Mouse (Mus musculus): ENCODE results near the gene Chaf1b. TPM values are rescaled to one million over a fixed set of nuclear protein-coding genes. Genes with fewer than 3 reads are reported as not detected.

The Chaf1b gene
- polyA plus RNA-seq, 1 experiment: 3.3 TPM

DNA sequence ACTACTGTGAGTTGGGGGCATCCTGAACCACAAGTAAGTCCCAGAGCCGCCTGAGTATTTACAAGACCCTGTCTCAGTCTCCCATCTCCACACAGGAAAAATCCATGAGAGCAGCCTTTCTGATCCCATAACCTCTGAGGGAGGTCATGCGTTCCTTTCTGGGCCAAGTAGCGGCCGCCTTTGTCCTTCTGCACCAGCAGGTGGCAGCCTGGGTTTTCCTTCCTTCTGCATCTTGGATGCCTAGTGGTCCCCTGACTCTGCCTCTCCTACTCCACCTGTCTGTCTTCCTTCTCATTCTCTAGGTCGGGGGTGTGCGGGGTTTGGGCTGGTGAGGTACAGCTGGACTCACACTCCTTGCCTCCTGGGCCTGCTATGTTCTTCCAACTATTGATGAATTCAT, 19.3 kb downstream of the Chaf1b start:
- peaks cover 3% of the 10 kb centered on the region; the same call in 1 of the 2 replicates for H3K4me1 ChIP-seq (ENCODE audit: control insufficient read depth, insufficient read depth, insufficient read length, low read length)
- TF ChIP-seq POLR2A (IDR thresholded peaks at IDR 0.05; ENCODE audit: low read depth, low read length) (no peak), CTCF (IDR thresholded peaks at IDR 0.05; ENCODE audit: extremely low read depth, insufficient read length, insufficient replicate concordance, low read depth, low read length) (peak; percentile 36; the same call in 1 of the 2 replicates)
- no peaks in the 10 kb centered on the region for H3K27me3 ChIP-seq (ENCODE audit: control insufficient read depth, insufficient read depth, low read length)
- 85% methylated on average over 6 of the region's 6 CpGs for WGBS
- peaks cover 4% of the 10 kb centered on the region for H3K36me3 ChIP-seq (ENCODE audit: control insufficient read depth, insufficient read depth, low read length)
- H3K4me3 ChIP-seq (ENCODE audit: low read depth, low read length): no peak overlapping the region
- H3K27ac ChIP-seq (ENCODE audit: insufficient read depth, low read depth, low read length): no peak overlapping the region

DNA sequence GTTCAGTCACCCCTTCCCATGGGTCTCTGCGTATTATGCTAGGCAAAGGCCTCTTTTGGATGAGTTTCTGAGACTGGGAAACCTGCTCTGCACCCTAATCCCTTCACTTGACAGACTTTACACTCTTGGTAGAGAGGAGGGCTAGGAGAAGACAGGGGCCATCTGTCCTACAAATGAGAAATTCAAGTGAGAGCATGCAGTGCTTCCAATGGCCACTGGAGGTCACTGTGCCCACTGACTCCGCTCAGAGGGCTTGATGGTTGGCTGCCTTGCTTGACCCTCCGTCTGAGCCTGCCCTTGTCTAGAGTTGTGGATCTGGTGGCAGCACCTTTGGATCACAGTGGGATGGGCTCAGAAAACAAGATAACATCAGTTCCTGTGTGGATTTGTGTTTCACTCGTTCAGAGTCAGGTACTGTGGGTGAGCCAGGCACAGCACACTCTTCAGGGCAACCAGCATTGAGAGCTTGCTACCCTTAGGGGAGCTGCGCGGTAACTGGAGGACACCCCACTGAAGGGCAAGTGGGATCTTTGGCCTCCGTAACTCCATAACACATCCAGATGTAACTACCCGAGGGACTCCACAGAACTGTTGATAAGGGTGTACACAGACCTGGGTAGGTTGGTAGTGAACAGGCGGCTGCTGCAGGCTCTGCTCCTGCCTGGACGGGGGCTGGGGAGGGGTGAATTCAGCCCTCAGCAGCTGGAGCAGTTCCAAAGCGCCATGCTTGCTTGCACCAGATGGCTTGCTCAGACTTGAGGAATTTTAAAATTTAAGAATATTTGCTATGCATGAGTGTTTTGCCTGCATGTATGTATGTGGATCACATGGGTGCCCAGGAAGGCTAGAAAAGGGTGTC, 22.7 kb downstream of the Chaf1b start:
- peaks cover 10% of the 10 kb centered on the region; the same call in 1 of the 2 replicates for H3K4me1 ChIP-seq (ENCODE audit: control insufficient read depth, insufficient read depth, insufficient read length, low read length)
- no peak overlapping the region for H3K27ac ChIP-seq (ENCODE audit: insufficient read depth, low read depth, low read length)
- H3K36me3 ChIP-seq (ENCODE audit: control insufficient read depth, insufficient read depth, low read length): peaks cover 4% of the 10 kb centered on the region; the same call in 1 of the 2 replicates
- no peaks in the 10 kb centered on the region for H3K27me3 ChIP-seq (ENCODE audit: control insufficient read depth, insufficient read depth, low read length)
- 63% methylated on average over 11 of the region's 11 CpGs for WGBS
- H3K4me3 ChIP-seq (ENCODE audit: low read depth, low read length): no peak overlapping the region
- TF ChIP-seq CTCF (IDR thresholded peaks at IDR 0.05; ENCODE audit: extremely low read depth, insufficient read length, insufficient replicate concordance, low read depth, low read length) (peak; percentile 84), POLR2A (IDR thresholded peaks at IDR 0.05; ENCODE audit: low read depth, low read length) (no peak)

DNA sequence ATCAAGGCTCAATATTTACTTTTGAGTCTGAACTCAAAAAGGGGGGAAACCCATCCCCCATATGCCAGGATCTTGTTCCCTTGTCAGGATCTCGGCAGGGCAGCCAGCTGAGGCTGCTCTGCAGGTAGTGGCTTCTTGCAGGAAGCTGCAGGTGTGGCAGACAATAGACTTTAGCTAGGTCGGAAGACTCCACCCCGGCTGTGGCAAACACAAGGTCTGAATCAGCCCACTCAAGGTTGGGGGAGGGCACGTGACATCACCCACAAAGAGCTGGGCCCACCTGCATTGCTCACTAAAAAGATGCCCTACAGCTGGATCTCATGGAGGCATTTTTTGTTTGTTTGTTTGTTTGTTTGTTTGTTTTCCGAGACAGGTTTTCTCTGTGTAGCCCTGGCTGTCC, 24.1 kb downstream of the Chaf1b start:
- no peak overlapping the region for H3K27ac ChIP-seq (ENCODE audit: insufficient read depth, low read depth, low read length)
- H3K36me3 ChIP-seq (ENCODE audit: control insufficient read depth, insufficient read depth, low read length): no peaks in the 10 kb centered on the region
- peaks cover 16% of the 10 kb centered on the region; the same call in 1 of the 2 replicates for H3K4me1 ChIP-seq (ENCODE audit: control insufficient read depth, insufficient read depth, insufficient read length, low read length)
- H3K27me3 ChIP-seq (ENCODE audit: control insufficient read depth, insufficient read depth, low read length): no peaks in the 10 kb centered on the region
- WGBS: 53% methylated on average over 5 of the region's 5 CpGs
- no peak for TF ChIP-seq CTCF (IDR thresholded peaks at IDR 0.05; ENCODE audit: extremely low read depth, insufficient read length, insufficient replicate concordance, low read depth, low read length)
- no peak for TF ChIP-seq POLR2A (IDR thresholded peaks at IDR 0.05; ENCODE audit: low read depth, low read length)
- H3K4me3 ChIP-seq (ENCODE audit: low read depth, low read length): no peak overlapping the region

DNA sequence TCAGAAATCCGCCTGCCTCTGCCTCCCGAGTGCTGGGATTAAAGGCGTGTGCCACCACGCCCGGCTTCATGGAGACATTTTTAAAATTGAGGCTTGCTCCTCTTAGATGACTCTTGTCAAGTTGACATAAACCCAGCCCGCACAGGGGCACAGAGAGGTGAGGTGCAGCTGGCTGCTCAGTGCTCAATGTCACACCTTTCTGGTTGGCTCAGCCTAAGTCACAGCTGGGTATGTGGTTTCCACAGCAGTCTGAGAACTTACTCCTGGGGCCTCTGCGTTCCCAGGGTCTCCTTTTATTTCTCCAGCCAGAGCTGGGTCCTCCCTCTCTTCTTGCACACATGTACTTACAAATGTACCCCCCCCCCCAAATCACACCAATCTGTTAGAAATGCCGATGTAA, 24.5 kb downstream of the Chaf1b start:
- WGBS: 82% methylated on average over 8 of the region's 8 CpGs
- no peaks in the 10 kb centered on the region for H3K27me3 ChIP-seq (ENCODE audit: control insufficient read depth, insufficient read depth, low read length)

DNA sequence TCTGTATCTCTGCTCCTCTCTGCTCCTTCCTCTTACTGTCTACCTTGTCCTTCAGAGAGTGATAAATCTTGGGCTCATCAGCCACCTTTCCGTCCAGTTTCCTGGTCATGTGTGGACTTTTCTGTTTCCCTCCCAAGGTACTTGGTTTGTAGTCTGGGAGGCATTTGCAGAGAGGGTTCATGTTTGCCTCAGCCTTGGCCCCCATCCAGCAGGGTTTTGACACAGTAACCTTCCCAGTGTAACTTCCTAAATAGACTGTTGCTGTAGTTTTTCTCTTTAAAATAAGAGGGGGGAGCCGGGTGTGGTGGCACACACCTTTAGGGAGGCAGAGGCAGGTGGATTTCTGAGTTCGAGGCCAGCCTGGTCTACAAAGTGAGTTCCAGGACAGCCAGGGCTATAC, 26.2 kb downstream of the Chaf1b start:
- whole genome bisulfite sequencing: 74% methylated on average over 3 of the region's 3 CpGs
- Histone ChIP-seq H3K27ac (ENCODE audit: insufficient read depth, low read depth, low read length) (no peak overlapping the region), H3K4me1 (ENCODE audit: control insufficient read depth, insufficient read depth, insufficient read length, low read length) (peaks cover 20% of the 10 kb centered on the region; the same call in 1 of the 2 replicates), H3K27me3 (ENCODE audit: control insufficient read depth, insufficient read depth, low read length) (no peaks in the 10 kb centered on the region), H3K36me3 (ENCODE audit: control insufficient read depth, insufficient read depth, low read length) (no peaks in the 10 kb centered on the region), H3K4me3 (ENCODE audit: low read depth, low read length) (no peak overlapping the region)
- no peak for TF ChIP-seq POLR2A (IDR thresholded peaks at IDR 0.05; ENCODE audit: low read depth, low read length)
- TF ChIP-seq CTCF (IDR thresholded peaks at IDR 0.05; ENCODE audit: extremely low read depth, insufficient read length, insufficient replicate concordance, low read depth, low read length): no peak

More for the DNA sequence above, 24.5 kb downstream of the Chaf1b start:
- no peaks in the 10 kb centered on the region for H3K36me3 ChIP-seq (ENCODE audit: control insufficient read depth, insufficient read depth, low read length)
- TF ChIP-seq POLR2A (IDR thresholded peaks at IDR 0.05; ENCODE audit: low read depth, low read length): no peak
- no peak for TF ChIP-seq CTCF (IDR thresholded peaks at IDR 0.05; ENCODE audit: extremely low read depth, insufficient read length, insufficient replicate concordance, low read depth, low read length)
- no peak overlapping the region for H3K27ac ChIP-seq (ENCODE audit: insufficient read depth, low read depth, low read length)
- peaks cover 20% of the 10 kb centered on the region; the same call in 1 of the 2 replicates for H3K4me1 ChIP-seq (ENCODE audit: control insufficient read depth, insufficient read depth, insufficient read length, low read length)
- H3K4me3 ChIP-seq (ENCODE audit: low read depth, low read length): no peak overlapping the region

DNA sequence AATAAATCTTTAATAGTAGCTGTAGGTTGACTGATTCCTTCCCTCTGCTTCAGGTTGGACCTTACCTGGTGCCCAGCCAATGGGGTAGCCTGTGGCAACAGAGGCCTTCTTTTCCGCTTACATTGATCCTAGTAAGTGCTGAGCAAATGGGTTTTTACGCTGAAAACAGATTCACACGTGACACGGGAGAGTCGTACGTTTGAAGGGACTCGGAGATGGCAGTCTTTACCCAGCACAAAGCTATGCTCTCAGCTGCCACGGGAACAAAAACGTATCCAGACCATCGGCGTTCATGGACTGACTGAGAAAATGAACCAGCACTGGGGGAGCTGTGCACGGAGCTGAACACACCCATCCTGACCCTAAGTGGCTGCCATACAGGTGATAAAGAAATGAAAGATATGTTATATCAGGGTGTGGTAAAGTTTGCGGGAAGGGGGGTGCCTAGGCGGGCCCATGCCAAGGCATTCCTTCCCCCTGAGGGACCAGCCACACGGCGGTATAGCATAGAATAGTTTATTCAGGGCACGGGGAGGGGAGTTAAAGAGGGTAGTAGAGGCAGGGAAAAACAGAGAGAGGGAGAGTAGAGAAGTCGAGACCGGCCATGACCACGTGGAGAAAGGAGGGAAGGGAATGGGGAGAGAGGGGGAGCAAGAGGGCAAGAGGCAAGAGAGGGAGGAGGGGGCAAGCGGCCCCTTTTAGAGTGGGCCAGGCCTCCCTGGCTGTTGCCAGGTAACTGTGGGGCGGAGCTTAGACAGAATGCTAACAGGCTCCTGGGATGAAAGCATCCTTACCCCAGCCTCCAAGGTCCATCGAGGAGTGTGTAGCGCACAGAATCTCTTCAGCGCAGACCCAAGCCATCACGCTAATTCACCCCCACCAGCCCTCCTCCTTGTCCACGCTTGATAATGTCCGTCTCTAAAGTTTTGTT, 27.3 kb downstream of the Chaf1b start:
- Histone ChIP-seq H3K27ac (ENCODE audit: insufficient read depth, low read depth, low read length) (no peak overlapping the region), H3K4me1 (ENCODE audit: control insufficient read depth, insufficient read depth, insufficient read length, low read length) (peaks cover 20% of the 10 kb centered on the region; the same call in 1 of the 2 replicates), H3K4me3 (ENCODE audit: low read depth, low read length) (peak overlapping the region; percentile 24), H3K27me3 (ENCODE audit: control insufficient read depth, insufficient read depth, low read length) (no peaks in the 10 kb centered on the region), H3K36me3 (ENCODE audit: control insufficient read depth, insufficient read depth, low read length) (no peaks in the 10 kb centered on the region)
- WGBS: 34% methylated on average over 28 of the region's 28 CpGs
- TF ChIP-seq POLR2A (IDR thresholded peaks at IDR 0.05; ENCODE audit: low read depth, low read length) (no peak), CTCF (IDR thresholded peaks at IDR 0.05; ENCODE audit: extremely low read depth, insufficient read length, insufficient replicate concordance, low read depth, low read length) (no peak)
